Mouse (Mus musculus): ENCODE data around the gene Ctnna2. TPM values are rescaled to one million over a fixed set of nuclear protein-coding genes. Genes with fewer than 3 reads are reported as not detected.

Gene Ctnna2
- polyA plus RNA-seq, 1 experiment from 2014 or later = 0.32 TPM

DNA sequence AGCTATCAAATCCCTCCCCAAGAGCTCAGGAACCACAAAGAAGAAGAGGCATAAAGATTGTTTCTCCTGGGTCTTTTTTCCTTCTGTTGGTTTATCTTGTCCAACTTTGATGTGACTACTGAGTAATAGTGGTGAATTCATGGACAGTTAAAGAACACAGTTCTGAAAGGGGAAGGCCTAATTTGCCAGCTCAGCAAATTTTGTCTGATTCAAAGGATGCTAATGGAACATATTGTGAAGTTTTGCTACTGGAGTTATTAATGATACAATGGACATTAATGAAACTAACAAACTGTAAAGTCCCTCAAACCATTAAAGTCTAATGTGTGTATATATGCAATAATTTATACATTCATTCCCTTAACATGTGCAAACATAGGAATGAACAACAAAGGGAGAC is 635.7 kb downstream of the Ctnna2 start:
- H3K27me3 ChIP-seq (ENCODE audit: control insufficient read depth, insufficient read depth, low read length) = no peaks in the 10 kb centered on the region

GRCm38 (mm10) chr6:77335537-77335936 is 644.0 kb downstream of the Ctnna2 start:
- H3K9me3 ChIP-seq (ENCODE audit: control insufficient read depth, low read length) = no peaks in the 10 kb centered on the region
- 92% methylated on average over 2 of the region's 2 CpGs for WGBS
- no peak overlapping the region for H3K4me3 ChIP-seq (ENCODE audit: low read length)
- no peaks in the 10 kb centered on the region for H3K27me3 ChIP-seq (ENCODE audit: control insufficient read depth, insufficient read depth, low read length)
- H3K36me3 ChIP-seq (ENCODE audit: control insufficient read depth, insufficient read depth, low read length) = no peaks in the 10 kb centered on the region
- no peaks in the 10 kb centered on the region for H3K4me1 ChIP-seq (ENCODE audit: control insufficient read depth, insufficient read depth, low read length)
- H3K27ac ChIP-seq (ENCODE audit: low read depth, low read length) = no peak overlapping the region
- no peak overlapping the region for H3K4me2 ChIP-seq (replicated peaks; ENCODE audit: low read depth, low read length)
- ATAC-seq (ENCODE audit: low FRiP score, low TSS enrichment) = no peak
- no peak overlapping the region for H3K9ac ChIP-seq (ENCODE audit: low read depth, low read length)

More for the DNA sequence above, 635.7 kb downstream of the Ctnna2 start:
- no peak overlapping the region for H3K27ac ChIP-seq (ENCODE audit: low read depth, low read length)
- H3K4me2 ChIP-seq (replicated peaks; ENCODE audit: low read depth, low read length) = no peak overlapping the region
- H3K9ac ChIP-seq (ENCODE audit: low read depth, low read length) = no peak overlapping the region
- no peak overlapping the region for H3K4me3 ChIP-seq (ENCODE audit: low read length)
- no peaks in the 10 kb centered on the region for H3K36me3 ChIP-seq (ENCODE audit: control insufficient read depth, insufficient read depth, low read length)
- ATAC-seq (ENCODE audit: low FRiP score, low TSS enrichment) = no peak
- no peaks in the 10 kb centered on the region for H3K9me3 ChIP-seq (ENCODE audit: control insufficient read depth, low read length)
- no peaks in the 10 kb centered on the region for H3K4me1 ChIP-seq (ENCODE audit: control insufficient read depth, insufficient read depth, low read length)

DNA sequence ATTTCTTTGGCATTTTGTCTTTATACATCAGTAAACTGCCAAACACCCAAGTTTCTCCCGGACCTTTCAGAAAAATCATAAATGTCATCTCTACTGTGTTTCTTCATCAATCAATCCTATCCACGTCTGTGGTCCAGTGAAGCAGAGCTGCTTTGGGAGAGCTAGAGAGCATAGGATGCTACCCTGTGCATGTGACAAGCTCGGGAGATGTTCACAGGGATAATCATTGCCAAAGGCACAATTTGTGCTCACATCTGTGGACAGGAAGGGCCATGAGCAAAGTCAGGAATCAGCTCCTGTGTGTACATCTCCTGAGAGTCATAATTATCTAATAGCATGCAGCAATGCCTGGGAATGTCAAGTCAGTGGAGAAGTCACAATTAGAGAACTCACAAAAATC is 654.8 kb downstream of the Ctnna2 start:
- WGBS = 72% methylated on average over 3 of the region's 3 CpGs

GRCm38 (mm10) chr6:77324327-77324726 is 655.2 kb downstream of the Ctnna2 start:
- no peak overlapping the region for H3K9ac ChIP-seq (ENCODE audit: low read depth, low read length)
- no peaks in the 10 kb centered on the region for H3K36me3 ChIP-seq (ENCODE audit: control insufficient read depth, insufficient read depth, low read length)
- no peak overlapping the region for H3K27ac ChIP-seq (ENCODE audit: low read depth, low read length)
- no peak overlapping the region for H3K4me2 ChIP-seq (replicated peaks; ENCODE audit: low read depth, low read length)
- no peak overlapping the region for H3K4me3 ChIP-seq (ENCODE audit: low read length)
- no peaks in the 10 kb centered on the region for H3K27me3 ChIP-seq (ENCODE audit: control insufficient read depth, insufficient read depth, low read length)
- H3K9me3 ChIP-seq (ENCODE audit: control insufficient read depth, low read length) = no peaks in the 10 kb centered on the region
- H3K4me1 ChIP-seq (ENCODE audit: control insufficient read depth, insufficient read depth, low read length) = no peaks in the 10 kb centered on the region
- 77% methylated on average over 1 of the region's 1 CpGs for WGBS
- ATAC-seq (ENCODE audit: low FRiP score, low TSS enrichment) = no peak

More for the DNA sequence above, 654.8 kb downstream of the Ctnna2 start:
- Histone ChIP-seq H3K4me2 (replicated peaks; ENCODE audit: low read depth, low read length) (no peak overlapping the region), H3K9ac (ENCODE audit: low read depth, low read length) (no peak overlapping the region), H3K4me1 (ENCODE audit: control insufficient read depth, insufficient read depth, low read length) (no peaks in the 10 kb centered on the region), H3K9me3 (ENCODE audit: control insufficient read depth, low read length) (no peaks in the 10 kb centered on the region), H3K27me3 (ENCODE audit: control insufficient read depth, insufficient read depth, low read length) (no peaks in the 10 kb centered on the region), H3K36me3 (ENCODE audit: control insufficient read depth, insufficient read depth, low read length) (no peaks in the 10 kb centered on the region), H3K27ac (ENCODE audit: low read depth, low read length) (no peak overlapping the region), H3K4me3 (ENCODE audit: low read length) (no peak overlapping the region)
- ATAC-seq (ENCODE audit: low FRiP score, low TSS enrichment) = no peak

DNA sequence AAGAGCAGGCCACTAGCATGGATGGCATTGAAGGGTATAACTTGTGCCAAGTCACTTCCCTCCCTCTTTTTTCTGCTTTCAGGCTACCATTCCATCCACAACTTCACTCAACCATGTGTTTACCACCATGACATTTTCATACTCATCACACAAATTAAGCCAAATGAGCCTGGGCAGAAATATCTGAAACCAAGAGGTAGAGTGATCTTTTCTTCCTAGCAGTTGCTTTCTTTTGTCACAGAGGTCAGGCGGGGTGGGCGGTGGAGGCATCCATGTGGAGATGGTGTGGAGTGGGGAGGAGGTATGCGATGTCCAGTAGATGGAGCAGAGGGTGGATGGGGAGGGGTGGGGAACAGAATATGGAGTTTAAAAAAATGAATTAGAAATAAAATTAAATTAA is 672.7 kb downstream of the Ctnna2 start:
- no peaks in the 10 kb centered on the region for H3K4me1 ChIP-seq (ENCODE audit: control insufficient read depth, insufficient read depth, low read length)
- H3K9me3 ChIP-seq (ENCODE audit: control insufficient read depth, low read length) = no peaks in the 10 kb centered on the region
- no peak overlapping the region for H3K4me2 ChIP-seq (replicated peaks; ENCODE audit: low read depth, low read length)
- H3K27ac ChIP-seq (ENCODE audit: low read depth, low read length) = no peak overlapping the region
- H3K36me3 ChIP-seq (ENCODE audit: control insufficient read depth, insufficient read depth, low read length) = no peaks in the 10 kb centered on the region
- H3K4me3 ChIP-seq (ENCODE audit: low read length) = no peak overlapping the region
- WGBS = 76% methylated on average over 3 of the region's 3 CpGs
- no peak overlapping the region for H3K9ac ChIP-seq (ENCODE audit: low read depth, low read length)
- ATAC-seq (ENCODE audit: low FRiP score, low TSS enrichment) = no peak
- H3K27me3 ChIP-seq (ENCODE audit: control insufficient read depth, insufficient read depth, low read length) = no peaks in the 10 kb centered on the region

- no peak overlapping the region for H3K4me2 ChIP-seq (replicated peaks; ENCODE audit: low read depth, low read length)
- 85% methylated on average over 1 of the region's 1 CpGs for WGBS
- no peak overlapping the region for H3K9ac ChIP-seq (ENCODE audit: low read depth, low read length)
- ATAC-seq (ENCODE audit: low FRiP score, low TSS enrichment) = no peak
- no peak overlapping the region for H3K4me3 ChIP-seq (ENCODE audit: low read length)
- no peaks in the 10 kb centered on the region for H3K27me3 ChIP-seq (ENCODE audit: control insufficient read depth, insufficient read depth, low read length)
- H3K9me3 ChIP-seq (ENCODE audit: control insufficient read depth, low read length) = no peaks in the 10 kb centered on the region
- H3K36me3 ChIP-seq (ENCODE audit: control insufficient read depth, insufficient read depth, low read length) = no peaks in the 10 kb centered on the region
- no peak overlapping the region for H3K27ac ChIP-seq (ENCODE audit: low read depth, low read length)
- no peaks in the 10 kb centered on the region for H3K4me1 ChIP-seq (ENCODE audit: control insufficient read depth, insufficient read depth, low read length)
Measured at GRCm38 (mm10) chr6:77301305-77301704, 678.2 kb downstream of the Ctnna2 start.

DNA sequence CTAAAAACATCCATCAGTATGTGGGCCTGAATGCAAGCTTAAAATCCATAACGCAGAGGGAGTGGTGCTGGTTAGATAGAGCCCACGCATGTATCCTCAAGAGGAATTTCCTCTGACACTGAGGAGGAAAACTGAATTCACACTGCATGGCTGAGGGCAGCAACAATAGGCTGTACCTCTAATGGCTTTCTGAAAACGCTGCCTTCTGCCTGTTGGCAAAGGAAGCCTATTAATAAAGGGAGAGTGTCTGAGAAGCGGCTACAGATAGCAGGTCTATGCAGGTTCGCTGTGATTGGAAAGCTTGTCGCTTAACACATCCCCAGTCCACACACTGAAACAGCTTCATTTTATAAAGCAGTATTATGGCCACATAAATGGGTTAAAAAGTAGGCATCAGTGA is 688.1 kb downstream of the Ctnna2 start:
- Histone ChIP-seq H3K36me3 (ENCODE audit: control insufficient read depth, insufficient read depth, low read length) (no peaks in the 10 kb centered on the region), H3K27ac (ENCODE audit: low read depth, low read length) (no peak overlapping the region), H3K9me3 (ENCODE audit: control insufficient read depth, low read length) (no peaks in the 10 kb centered on the region), H3K9ac (ENCODE audit: low read depth, low read length) (no peak overlapping the region), H3K4me1 (ENCODE audit: control insufficient read depth, insufficient read depth, low read length) (no peaks in the 10 kb centered on the region), H3K27me3 (ENCODE audit: control insufficient read depth, insufficient read depth, low read length) (no peaks in the 10 kb centered on the region), H3K4me2 (replicated peaks; ENCODE audit: low read depth, low read length) (no peak overlapping the region), H3K4me3 (ENCODE audit: low read length) (no peak overlapping the region)
- no peak for ATAC-seq (ENCODE audit: low FRiP score, low TSS enrichment)
- 75% methylated on average over 6 of the region's 6 CpGs for WGBS

- Histone ChIP-seq H3K27ac (ENCODE audit: low read depth, low read length) (no peak overlapping the region), H3K4me3 (ENCODE audit: low read length) (no peak overlapping the region), H3K36me3 (ENCODE audit: control insufficient read depth, insufficient read depth, low read length) (no peaks in the 10 kb centered on the region), H3K4me1 (ENCODE audit: control insufficient read depth, insufficient read depth, low read length) (no peaks in the 10 kb centered on the region), H3K9me3 (ENCODE audit: control insufficient read depth, low read length) (no peaks in the 10 kb centered on the region), H3K27me3 (ENCODE audit: control insufficient read depth, insufficient read depth, low read length) (no peaks in the 10 kb centered on the region), H3K9ac (ENCODE audit: low read depth, low read length) (no peak overlapping the region), H3K4me2 (replicated peaks; ENCODE audit: low read depth, low read length) (no peak overlapping the region)
- ATAC-seq (ENCODE audit: low FRiP score, low TSS enrichment) = no peak
Measured at GRCm38 (mm10) chr6:77288402-77288801, 691.1 kb downstream of the Ctnna2 start.

- H3K4me2 ChIP-seq (replicated peaks; ENCODE audit: low read depth, low read length) = no peak overlapping the region
- H3K9ac ChIP-seq (ENCODE audit: low read depth, low read length) = no peak overlapping the region
- 86% methylated on average over 5 of the region's 5 CpGs for WGBS
- H3K27me3 ChIP-seq (ENCODE audit: control insufficient read depth, insufficient read depth, low read length) = no peaks in the 10 kb centered on the region
- H3K4me3 ChIP-seq (ENCODE audit: low read length) = no peak overlapping the region
- no peak overlapping the region for H3K27ac ChIP-seq (ENCODE audit: low read depth, low read length)
- no peaks in the 10 kb centered on the region for H3K9me3 ChIP-seq (ENCODE audit: control insufficient read depth, low read length)
- H3K36me3 ChIP-seq (ENCODE audit: control insufficient read depth, insufficient read depth, low read length) = no peaks in the 10 kb centered on the region
- no peaks in the 10 kb centered on the region for H3K4me1 ChIP-seq (ENCODE audit: control insufficient read depth, insufficient read depth, low read length)
- ATAC-seq (ENCODE audit: low FRiP score, low TSS enrichment) = no peak
Measured at GRCm38 (mm10) chr6:77286317-77286716, 693.2 kb downstream of the Ctnna2 start.

DNA sequence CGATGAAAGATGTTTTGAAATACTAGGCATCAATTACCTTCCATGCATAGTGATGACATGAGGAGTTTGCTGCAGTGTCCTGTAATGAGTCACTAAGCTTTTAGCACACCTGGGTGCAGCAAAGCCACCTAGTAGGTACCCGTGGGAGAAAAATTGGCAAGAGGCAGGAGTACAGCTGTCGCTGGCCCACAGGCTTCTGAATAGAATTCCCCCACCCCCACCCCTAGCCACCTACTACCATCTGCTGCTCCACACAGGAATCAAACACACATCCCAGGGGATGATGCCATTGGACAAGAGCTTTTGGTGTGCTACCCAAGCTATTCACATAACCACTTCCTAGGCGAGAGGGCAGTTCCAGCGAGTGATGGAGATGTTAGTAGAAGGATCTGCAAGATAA is 700.7 kb downstream of the Ctnna2 start:
- Histone ChIP-seq H3K4me2 (replicated peaks; ENCODE audit: low read depth, low read length) (no peak overlapping the region), H3K9ac (ENCODE audit: low read depth, low read length) (no peak overlapping the region), H3K4me1 (ENCODE audit: control insufficient read depth, insufficient read depth, low read length) (no peaks in the 10 kb centered on the region), H3K36me3 (ENCODE audit: control insufficient read depth, insufficient read depth, low read length) (no peaks in the 10 kb centered on the region), H3K27me3 (ENCODE audit: control insufficient read depth, insufficient read depth, low read length) (no peaks in the 10 kb centered on the region), H3K9me3 (ENCODE audit: control insufficient read depth, low read length) (no peaks in the 10 kb centered on the region), H3K27ac (ENCODE audit: low read depth, low read length) (no peak overlapping the region), H3K4me3 (ENCODE audit: low read length) (no peak overlapping the region)
- WGBS = 89% methylated on average over 5 of the region's 5 CpGs
- no peak for ATAC-seq (ENCODE audit: low FRiP score, low TSS enrichment)

All from kidney, embryonic 14.5 days (tissue).